Mouse (Mus musculus) erythroid progenitor cell, adult 5-6 weeks (primary cell): ENCODE measurements around the gene Nostrin. TPM values are rescaled to one million over a fixed set of nuclear protein-coding genes. Genes with fewer than 3 reads are reported as not detected.

Experiments used
- ATAC-seq: replicated peaks from 2 replicates; pipeline ENCODE4 v1.8.0; 2016; ENCODE audit warnings: moderate number of reproducible peaks, mild to moderate bottlenecking, moderate TSS enrichment, inconsistent platforms; ENCODE audit not compliant: poor library complexity, low FRiP score, severe bottlenecking
- total RNA-seq, 2 experiments: library from RNA; stranded (forward) in 1 of 2; stranded (reverse) in 1 of 2; fragments of 150-400 nt in 1 of 2; fragments of 186-747, 209-891 nt in 1 of 2; gene quantifications; 2 replicates each; pipeline versions ENCODE4 v1.2.3 to v1.2.4; 2015 to 2017; ENCODE audit warnings: low replicate concordance in 2 of 2

Nostrin gene
- total RNA-seq (2015; ENCODE audit: low replicate concordance) (0.72 TPM in 1 of 2 replicates, not detected in the other), total RNA-seq (2017; ENCODE audit: low replicate concordance) (not detected in 2 replicates)

GRCm38 (mm10) chr2:69135661-69136576 is at the start of gene Nostrin:
Gene Nostrin, plus strand, starts transcription at chr2:69135800.
- no peak for ATAC-seq

- no peak for ATAC-seq
Observed at GRCm38 (mm10) chr2:69086505-69087260, 48.9 kb upstream of the Nostrin start.

DNA sequence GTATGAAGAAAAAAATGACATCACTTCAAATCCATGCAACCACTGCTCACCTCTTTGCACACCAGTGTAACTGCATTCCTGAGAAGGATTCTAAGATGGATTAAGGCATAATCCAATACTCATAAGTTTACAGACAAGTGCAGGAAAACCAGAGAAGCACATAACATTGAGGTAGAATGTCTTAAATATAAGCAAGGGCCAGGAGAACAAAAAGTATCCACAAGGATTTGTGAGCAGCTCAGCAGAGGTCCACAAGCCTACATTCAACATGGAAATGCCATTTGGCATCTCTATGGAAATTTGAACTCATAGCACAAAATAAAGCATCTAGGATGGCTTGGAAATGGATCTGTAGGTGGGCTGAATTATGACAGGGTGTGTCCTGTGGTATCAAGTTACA is 39.8 kb upstream of the Nostrin start:
- no peak for ATAC-seq

GRCm38 (mm10) chr2:69096821-69097220 is 38.8 kb upstream of the Nostrin start:
- no peak for ATAC-seq

GRCm38 (mm10) chr2:69097526-69097925 is 38.1 kb upstream of the Nostrin start:
- no peak for ATAC-seq

DNA sequence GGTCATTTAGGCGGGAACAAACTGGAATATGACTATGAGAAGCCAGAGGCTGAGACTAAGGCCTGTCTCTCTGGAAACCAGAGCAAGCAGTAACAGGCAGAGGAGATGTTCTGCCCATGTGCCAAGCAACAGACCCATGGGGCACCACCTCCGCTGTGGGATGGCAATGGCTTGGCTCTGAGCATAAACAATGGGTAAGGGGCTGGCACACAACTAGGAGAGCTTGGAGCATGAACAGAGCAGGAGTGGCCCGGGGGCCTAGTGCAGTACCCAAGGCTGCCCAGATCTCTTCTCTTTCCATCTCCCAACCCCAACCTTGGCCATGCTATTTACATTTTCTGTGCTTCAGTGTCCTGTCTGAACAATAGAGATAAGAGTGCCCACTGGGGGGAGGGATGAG is 36.9 kb upstream of the Nostrin start:
- ATAC-seq = no peak

DNA sequence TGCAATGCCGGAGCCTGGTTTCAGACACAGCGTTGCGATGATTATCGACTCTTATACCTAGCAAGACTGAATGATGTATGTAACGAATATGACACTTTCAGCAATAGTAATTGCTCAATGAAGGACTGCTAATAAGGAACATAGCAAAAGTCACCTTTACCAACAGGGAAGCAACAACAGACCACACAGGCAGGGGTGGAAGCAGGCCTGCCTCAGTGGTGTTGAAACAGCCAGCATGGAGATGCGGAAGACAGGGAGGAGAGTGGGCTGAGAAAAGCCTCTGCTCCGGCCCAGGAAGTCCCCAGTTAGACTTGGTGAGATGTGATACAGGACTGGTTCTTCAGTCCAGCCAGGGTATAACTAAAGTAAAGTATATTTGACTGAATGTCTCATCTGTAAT is 36.5 kb upstream of the Nostrin start:
- ATAC-seq = no peak

- no peak for ATAC-seq
Observed at GRCm38 (mm10) chr2:69100706-69101105, 34.9 kb upstream of the Nostrin start.

GRCm38 (mm10) chr2:69103526-69103925 is 32.1 kb upstream of the Nostrin start:
- ATAC-seq = no peak

DNA sequence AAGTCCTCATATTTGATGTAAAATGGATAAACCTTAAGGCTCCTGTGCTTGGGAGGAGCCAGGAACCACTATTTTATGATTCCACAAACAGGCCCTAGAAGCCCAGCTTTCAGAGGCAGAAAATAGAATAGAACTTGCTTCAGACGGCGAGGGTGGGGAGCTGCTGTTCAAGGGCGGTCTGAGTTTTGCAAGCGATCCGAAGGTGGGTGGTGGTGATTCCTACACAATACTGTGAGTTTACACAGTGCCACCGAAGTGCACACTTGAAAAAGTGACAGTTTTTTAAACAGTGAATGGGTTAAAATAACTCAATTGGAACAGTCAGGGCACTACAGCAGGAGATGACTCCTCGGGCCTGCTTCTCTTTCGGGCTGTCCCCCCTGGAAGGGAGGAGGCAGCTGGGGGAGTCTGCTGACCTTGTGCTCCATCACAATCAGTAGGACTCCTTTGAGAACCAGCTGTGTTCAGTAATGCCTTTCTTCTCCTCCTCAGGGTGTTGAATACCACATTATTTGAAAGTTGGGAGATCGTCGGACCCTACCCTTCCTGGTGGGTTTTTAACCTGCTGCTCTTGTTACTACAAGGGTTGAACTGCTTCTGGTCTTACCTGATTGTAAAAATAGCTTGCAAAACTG is 31.0 kb upstream of the Nostrin start:
- no peak for ATAC-seq

GRCm38 (mm10) chr2:69109246-69109645 is 26.4 kb upstream of the Nostrin start:
- ATAC-seq = no peak

DNA sequence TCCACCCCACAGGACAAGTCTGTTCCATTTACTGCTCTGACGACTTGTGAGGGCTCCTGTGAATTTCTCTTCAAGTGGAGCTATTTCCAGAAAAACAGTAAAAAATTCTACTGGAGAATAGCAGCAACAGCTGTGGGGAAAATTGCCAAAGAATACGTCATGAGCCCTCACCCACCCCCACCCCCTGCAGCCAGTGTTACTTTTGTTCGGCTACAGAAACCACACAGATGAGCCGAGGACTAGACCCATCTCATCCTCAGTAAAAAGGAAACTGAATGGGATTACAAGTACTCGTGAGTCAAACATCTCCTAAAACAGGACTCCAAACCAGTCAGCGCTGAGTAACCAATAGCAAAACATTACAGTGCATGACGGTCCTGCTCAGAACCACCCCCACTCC is 25.9 kb upstream of the Nostrin start:
- ATAC-seq = no peak

GRCm38 (mm10) chr2:69112609-69113008 is 23.0 kb upstream of the Nostrin start:
- no peak for ATAC-seq

DNA sequence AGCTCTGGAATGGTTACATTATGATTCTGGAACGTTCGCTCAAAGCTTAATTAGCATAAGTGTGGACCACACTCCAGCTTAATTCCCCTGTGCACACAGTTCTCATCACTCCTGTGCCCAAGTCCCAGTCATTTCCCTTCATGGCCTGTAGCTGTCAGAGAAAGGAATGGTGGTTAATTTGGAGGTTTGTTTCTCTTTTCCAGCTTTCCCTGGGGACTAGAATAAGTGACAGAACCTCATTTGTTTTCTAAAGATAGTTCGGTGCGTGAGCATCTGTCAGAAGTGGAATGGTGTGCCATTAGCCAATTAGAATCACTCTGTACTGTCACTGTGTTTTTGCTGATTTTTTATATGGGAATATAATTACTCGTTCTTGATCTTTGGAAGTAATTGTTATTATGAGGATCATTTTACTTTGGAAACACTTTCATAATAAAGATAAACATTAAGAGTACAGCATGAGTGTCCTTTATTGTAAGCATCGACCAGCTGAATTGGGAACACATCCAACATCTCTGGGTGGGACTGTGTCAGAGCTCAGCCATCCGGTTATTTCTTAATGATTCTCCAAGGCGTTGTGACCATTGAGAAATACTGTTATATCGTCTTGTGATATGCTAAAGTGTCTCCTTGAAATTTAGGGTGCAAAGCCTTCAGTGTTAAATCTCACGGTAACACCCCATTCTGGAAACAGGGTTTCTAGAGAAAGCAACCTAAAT is 21.6 kb upstream of the Nostrin start:
- ATAC-seq = no peak

- no peak for ATAC-seq
Observed at GRCm38 (mm10) chr2:69115921-69116320, 19.7 kb upstream of the Nostrin start.

DNA sequence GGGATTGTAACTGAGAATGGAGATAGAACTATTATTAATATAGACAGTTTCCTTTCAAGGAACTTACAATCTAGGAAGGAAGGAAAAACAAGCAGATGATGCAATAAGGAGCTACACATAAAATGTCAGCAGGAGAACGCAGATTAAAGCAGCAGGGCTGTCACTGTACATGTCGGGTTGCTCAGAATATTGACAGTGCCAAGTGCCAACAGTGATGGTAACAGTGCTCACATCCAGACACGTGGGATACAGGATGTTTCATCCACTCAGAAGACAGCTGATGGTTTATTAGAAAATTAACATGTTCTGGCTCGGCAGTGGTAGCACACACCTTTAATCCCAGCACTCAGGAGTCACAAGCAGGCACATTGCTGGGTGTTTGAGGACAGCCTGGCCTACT is 18.8 kb upstream of the Nostrin start:
- ATAC-seq = no peak

DNA sequence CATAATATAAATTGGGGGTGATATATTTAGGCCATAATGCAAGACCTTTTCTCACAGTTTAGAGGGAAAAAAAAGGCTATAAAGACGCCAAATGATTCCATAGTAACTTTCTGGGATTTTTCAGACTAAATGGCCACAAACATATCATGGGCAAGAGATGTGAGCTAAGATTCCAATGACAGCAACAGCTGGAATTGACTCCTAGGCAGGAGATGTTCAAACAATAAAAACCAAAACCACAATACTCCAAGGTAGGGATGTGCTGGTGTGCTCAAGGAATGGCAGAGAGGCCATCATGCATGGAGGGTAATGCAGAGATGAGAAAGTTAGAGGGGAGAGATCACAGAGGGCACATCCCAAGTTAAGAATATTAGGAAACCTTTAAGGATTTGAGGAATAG is 16.6 kb upstream of the Nostrin start:
- ATAC-seq = no peak

DNA sequence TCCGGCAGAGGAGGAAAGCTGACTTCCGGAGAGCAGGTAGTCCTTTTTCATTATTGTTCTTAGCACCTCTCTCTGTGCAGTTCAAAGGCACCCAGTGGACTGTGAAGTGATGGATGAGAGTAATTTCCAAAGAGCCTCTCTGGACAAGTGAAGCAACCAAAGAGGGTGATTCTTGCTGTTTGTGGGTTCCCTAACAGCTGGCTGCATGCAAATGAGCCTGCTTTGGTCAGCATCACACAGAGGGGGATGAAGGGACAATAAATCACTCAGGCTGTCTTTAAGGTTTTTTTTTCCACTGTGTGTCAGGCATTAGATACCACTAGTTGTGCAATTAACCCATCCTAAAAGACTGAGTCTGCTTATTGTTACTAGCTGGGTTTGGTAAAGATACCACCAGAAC is 15.9 kb upstream of the Nostrin start:
- no peak for ATAC-seq

DNA sequence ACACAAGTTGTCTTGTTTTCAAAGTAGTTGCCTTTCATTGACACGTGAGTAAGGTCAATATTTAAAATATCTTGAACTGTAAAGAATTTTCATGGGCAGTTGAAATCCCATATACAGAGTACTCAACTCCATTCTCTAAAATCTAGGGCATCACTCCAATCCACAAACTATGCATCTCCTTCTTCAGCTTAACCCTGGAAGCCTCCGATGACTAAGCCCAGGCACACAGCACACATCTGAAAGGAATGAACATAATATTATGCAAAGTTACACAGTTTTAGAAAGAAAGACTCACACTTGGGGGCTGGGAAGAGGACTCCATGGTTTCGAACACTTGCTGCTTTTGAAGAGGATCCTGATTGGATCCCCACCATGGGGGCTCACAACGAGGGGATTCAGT is 13.9 kb upstream of the Nostrin start:
- ATAC-seq = no peak

DNA sequence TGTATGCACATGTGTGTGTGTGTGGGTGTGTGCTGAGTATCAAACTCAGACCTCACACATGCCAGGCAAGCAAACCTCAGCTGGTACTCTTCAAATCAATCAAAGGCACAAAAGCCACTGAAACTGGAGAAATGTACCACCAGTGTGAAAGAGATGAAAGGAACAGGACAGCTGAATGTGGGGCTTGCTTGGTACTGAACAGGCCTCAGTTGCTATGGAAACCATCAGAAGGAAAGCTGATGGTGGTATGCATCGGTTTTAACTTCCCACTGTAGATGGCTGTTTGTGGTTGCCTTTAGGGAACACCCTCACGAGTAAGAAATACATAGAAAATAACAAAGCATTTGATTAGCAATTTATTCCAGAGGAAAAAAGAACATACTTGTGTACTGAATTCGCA is 10.2 kb upstream of the Nostrin start:
- no peak for ATAC-seq
